Mouse (Mus musculus) right cerebral cortex, postnatal 10 days (tissue): ENCODE results near the gene Cdk15.
A peak's percentile ranks its signal among the peaks of the same experiment; 100 is the strongest.

Source experiments
- DNase-seq, 2 experiments: peaks; one replicate each; pipeline ENCODE4 v3.0.0; 2021; ENCODE audit warnings: low spot score in 2 of 2

The Cdk15 gene

DNA sequence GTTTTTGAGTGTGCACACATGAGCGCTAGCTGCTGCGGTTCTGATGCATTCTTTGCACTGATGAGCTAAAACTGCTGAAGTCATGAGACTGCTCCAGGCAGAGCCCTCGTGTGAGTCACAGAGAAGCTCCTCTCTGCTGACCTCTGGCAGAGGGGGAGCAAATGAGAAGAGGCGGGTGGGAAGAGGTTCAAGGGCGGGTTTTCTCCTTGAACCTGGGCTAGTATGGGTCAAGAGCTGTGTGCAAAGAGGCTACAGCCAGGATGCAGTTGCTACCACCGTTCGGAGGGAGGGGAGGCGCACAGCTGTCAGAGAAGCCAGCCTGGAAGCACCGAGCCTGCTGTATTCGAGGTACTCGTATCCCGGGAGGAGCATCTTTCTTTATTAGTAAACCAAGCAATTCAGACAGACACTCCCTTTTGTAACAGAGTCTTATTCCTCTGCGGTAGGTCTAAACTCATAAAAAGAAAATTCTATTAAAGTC is at the start of gene Cdk15:
Gene Cdk15 (plus strand): TSS at position 156 of the 481 bp plus-strand sequence.
- no peak for DNase-seq

DNA sequence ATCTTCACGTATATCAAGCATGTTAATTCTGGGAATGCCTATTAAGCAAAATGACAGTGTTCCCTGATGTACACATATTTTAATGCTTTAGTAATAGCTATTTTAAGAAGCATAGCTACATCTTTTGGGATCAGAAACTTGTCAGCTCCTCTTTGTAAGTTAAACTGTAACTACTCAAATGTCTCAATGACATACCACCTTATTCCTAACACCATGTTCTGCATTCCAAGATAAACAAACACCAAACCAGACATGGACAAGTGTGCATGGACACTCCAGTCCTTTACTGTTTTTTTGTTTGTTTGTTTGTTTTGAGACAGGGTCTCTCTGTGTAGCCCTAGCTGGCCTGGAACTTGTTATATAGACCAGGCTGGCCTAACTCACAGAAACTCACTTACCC is 48.4 kb upstream of the Cdk15 start:
- DNase-seq, result no peak

DNA sequence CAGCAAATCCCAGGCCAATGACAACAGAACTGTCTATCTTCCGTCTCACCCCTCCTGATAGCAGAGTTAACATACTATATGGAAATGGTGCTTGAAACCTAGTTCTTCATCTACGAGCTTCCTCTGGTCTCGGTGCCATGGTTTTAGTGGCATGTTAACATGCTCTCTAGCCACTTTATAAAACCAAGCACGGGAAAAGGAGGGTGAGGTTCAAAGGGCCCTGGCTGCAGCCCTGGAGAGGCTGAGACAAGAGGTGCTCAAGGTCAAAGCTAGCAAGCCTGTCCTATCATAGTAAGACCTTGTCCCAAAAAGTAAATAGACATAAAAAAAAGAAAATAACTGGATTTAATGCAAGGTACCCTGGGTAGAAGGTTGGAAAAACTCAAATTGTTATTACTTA is 45.1 kb upstream of the Cdk15 start:
- no peak for DNase-seq

DNA sequence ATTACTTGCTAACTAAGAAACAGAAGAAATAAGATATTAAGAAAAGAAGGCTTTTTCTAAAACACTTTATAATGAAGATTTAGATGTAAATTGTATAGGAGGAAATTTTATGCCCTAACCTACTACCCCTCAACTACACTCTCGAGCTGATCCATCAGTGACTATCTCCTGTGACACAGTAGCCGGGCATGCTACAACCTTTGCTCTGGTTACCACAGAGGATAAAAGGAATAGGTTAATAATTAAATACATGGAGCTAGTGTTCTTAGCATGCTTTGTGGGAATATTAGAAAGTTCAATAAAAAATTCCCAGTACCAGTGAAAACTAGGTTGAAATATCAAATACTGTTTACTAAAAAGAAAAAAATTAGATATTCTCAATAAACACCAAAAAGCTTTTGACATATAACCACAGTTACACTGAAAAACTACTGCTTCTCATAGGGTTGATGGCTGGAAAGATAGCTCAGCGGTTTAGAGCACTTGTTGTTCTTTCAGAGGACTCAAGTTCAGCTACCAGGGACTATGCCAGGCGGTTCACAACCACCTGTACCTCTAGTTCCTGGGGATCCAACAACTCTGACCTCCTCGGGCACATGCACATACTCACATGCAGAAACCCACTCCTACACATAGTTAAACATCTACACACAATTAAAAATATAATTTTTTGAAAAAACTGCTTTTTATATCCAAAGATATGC is 44.5 kb upstream of the Cdk15 start:
- DNase-seq, result no peak

DNA sequence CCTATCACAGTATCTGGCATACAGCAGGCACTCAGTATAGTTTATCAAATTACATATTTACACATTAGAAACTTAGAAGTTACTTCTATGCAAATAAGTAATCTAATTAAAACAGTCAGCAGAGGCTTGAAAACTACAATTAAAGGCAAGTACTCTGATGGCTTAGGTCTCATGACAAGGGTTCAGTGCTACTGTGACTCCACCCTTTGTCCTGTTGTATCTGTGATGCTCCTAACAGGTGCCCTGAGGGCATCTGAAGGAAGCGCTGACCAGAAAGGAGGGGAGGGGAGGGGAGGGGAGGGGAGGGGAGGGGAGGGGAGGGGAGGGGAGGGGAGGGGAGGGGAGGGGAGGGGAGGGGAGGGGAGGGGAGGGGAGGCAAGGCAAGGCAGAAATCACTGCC is 43.8 kb upstream of the Cdk15 start:
- DNase-seq, result no peak

DNA sequence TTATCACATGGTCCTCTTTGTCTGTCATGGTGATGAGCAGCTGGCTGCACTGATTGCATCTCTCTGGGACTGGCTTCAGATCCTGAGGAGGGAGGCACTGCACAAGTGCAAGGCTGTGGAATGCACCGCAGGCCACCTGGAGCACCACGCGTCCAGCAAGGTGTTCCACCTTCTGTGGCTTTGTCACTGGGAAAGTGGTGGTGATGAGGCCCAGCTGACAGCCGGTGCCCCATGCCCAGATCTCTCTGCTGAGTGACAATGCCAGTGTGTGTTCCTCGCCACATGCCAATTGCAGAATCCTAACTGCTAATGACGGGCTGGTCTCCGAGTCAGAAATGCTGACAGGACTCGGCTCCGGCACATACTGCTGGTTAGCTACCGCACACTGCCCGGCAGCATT is 41.3 kb upstream of the Cdk15 start:
- DNase-seq, result no peak

DNA sequence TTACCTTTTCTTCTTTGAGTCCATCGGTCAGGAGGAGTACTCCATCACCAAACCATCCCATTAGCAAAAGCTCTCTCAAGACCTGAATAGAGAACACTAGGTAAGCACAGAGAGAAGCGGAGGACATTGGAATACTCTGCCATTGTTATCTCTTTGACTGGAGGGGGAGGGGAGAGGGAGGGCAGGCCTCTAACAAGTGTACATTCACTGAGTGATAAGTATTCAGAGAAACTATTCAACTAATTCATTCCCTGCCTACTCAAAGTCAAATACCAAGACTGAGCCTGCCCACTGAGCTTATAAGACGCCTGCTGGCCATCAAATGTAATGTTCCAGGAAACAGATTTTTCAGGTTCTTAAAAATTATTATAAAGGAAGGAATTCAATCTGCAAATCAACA is 36.3 kb upstream of the Cdk15 start:
- DNase-seq, result no peak

DNA sequence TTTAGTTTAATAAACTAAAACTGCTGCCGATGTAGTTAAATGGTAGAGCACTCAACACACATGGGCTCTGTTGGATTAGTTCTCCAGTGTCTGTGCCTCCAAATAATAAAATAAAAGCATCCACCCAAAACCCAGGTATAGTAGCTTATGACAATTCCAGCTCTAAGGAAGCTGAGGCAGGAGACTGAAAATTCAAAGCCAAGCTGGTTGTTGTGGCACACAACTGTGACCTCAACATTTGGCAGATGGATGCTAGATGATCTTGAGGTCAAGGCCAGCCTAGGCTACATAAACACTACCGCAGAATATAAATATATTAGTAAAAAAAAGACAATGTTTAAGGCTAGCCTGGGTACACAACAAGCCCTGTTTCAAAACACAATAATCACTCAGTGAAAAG is 35.1 kb upstream of the Cdk15 start:
- no peak for DNase-seq

DNA sequence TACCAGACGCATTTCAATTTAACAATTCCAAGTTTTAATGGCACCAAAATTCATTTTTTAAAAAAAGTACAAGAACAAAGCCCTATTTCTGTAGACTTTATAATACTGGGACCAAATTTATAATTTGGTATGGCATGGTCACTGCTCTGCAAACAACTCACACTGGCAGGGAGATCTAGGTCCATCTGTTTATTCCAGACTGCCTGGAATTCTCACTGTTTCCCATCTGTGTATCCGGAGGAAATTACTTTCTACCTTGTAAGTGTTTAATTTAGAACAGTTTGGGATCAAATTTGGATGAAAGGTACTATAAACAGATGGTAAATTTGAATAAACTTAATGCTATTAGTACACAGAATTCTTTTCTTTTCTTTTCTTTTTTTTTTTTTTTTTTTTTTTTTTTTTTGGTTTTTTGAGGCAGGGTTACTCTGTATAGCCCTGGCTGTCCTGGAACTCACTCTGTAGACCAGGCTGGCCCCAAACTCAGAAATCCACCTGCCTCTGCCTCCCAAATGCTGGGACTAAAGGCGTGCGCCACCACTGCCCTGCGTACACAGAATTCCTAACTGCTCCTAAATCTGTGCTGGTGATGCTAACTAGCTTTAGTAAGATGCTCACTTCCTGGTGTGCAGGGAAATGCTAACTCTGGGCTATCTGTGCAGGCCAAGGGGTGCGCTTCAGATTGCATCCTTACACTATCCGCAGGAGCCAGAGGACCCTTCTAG is 34.4 kb upstream of the Cdk15 start:
- no peak for DNase-seq

DNA sequence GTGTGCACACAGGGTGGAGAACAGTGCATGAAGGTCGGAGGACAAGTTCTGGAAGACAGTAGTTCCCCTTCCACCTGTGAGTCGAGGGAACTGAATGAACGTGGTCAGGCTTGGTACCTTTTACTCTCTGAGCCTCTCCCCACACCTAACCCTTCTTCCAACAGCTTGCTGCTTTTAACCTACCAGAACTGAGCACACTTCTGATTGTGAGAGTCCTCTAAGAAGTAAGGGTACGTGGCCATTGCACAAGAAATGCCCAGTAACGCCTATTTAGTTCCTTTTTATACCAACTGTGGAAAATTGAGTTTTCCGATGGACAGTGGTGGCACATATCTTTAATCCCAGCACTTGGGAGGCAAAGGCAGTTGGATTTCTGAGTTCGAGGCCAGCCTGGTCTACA is 28.2 kb upstream of the Cdk15 start:
- DNase-seq, result no peak

DNA sequence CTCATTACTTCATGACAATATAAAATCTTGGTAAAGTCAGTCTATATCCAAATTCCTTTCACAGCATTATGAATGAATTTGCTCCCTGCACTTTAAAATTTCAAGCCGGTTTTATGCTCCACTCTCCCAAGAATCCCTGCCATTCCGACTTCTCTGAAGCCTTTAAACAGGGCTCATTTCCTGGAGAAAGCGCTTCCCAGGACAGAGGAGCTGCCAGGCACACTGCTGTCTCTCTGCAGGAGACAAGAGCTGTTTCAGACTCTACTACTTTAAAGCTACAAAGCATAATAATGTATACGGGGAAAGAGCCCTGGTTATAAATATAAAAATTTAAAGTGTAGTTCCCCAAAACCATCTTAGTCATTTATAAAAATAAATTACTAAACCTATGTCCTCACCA is 27.5 kb upstream of the Cdk15 start:
- DNase-seq, result no peak

DNA sequence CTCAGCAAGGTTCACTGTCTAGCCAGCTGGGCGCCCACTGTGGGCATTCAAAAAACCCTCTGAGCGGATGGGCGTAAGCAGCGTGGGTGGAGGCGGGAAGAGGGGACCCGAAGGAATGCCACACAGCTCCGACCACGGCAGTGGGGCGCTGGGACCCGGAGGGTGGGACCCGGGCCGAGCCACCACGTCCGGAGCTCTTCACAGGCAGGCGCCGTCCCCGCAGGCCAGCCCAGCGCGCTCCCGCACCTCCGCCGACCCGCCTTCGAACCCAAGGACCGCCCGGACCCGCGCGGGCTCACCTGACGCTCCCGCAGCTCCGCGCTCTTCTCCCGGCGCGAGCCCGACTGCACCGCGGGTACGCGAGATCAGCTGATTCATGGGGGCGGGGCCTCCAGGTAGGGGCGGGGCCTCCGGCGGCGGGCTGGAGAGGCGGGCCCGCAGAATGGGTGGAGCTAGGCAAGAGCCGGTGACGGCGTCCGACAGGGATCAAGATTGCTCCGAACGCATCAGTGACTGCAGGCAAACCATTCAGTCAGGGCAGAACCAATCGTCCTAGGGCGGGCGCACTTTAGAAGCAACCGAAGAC is 19.8 kb upstream of the Cdk15 start, which contains the start of gene Als2:
Gene Als2 (minus strand): TSS at position 376 of the 586 bp plus-strand sequence.
- peak; percentile 99 to 100 for DNase-seq

DNA sequence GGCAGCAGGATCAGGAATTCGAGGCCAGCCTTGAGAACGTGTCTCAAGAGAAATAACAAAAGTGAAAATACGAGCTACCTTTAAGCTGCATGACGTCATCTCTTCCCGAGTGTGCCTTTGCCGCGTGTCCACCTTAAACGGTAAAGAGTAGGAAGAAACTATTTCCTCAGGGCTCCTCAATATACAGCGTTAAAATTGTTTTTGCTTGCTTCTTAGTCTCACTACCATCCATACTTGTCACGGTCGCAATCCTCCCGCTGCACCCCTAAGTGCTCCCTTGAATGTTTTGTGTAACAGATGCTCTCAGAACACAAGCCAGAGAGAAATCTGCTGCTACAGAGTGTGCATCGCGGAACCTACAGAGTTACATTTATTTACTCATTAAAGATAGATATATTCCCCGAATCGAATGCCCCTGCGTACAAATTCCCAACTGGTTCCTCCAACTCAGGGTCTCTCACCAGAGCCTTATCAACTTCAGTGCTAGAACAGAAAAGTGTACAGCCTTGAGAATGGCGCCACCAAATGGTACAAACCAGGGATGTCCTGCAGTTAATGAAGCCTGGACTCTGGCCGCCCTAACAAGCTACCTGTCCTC is 19.0 kb upstream of the Cdk15 start:
- DNase-seq, result peak; percentile 64 to 67

DNA sequence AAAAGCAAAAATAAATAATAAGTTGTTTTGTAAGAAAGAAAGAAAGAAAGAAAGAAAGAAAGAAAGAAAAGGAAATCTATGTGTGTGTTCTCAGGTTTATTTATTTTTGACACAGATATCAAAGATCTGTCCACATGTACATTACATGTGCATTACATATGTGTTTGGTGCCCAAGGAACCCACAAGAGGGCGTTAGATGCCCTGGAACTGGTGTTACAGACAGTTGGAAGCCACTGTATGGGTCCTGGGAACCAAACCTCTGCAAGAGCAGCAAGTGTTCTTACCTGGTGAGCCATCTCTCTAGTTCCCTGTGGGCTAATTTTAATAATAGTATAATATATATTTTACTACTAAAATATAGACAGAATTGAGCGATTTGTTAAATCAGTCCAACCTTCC is 12.9 kb upstream of the Cdk15 start:
- DNase-seq, result no peak

DNA sequence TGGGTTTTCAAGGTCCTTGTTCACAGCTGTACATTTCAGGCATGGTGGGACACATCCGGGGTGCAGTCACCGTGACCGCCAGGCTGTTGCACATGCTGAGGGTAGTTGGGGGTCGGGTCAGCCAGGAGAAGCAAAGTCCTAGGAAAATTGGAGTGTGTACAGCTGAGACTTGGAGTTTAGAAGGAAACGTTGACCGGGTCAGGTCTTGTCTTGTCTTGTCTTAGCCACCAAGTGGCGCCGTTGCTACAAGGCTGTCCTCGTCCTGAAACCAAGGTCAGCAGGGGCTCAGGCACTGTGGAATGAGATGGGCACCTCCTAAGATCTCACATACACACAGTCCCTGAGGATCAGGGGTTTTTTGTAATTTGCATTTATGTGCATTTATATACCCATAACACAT is 9.1 kb upstream of the Cdk15 start:
- peak; percentile 33 to 60 for DNase-seq

DNA sequence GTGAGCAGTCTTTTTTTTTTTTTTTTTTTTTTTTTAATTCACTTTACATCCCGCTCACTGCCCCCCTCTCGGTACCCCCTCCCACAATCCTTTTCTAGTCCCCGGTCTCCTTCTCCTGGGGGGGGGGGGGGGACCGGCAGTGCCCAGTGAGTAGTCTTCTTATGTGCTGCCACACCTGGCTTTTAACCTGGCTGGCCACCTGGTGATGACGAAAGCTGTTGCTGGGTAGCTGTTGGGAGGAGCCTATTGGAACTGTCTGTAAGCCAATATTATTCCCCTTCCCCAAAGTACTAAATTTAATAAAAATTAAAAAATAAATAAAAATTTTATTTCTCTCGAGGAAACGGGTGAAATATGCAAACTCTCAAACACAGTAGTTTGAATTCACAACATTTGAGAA is 3.9 kb upstream of the Cdk15 start:
- DNase-seq, result peak in 1 of 2 experiments; percentile 17

DNA sequence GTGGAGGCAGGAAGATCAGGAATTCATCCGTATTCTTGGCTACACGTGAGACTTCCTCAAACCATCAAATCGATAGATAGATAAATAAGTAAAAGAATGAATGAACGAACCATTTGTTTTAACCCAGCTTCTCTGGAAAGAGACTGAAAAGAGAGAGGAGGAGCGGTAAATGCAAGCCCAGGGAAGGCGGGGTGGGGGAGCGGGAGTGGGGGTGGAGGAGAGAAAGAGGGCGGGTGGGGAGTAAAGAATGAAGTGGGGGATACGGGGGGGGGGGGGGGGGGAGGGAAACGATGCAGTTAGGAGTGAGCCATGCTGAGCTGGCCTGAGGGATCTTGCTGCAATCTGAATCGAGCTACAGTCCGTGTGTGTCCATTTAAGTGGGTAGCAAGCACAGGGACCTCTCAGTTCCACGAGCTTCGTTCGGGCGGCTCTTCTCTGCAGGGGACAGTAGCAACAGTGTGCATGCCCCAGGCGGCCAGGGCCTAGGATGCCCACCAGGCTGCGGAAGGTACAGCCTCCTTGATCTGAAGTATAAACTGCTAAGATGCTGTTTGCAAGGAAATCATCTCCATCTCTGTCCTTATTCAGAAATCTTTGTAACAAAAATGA is 3.3 kb upstream of the Cdk15 start:
- peak; percentile 31 to 33 for DNase-seq

DNA sequence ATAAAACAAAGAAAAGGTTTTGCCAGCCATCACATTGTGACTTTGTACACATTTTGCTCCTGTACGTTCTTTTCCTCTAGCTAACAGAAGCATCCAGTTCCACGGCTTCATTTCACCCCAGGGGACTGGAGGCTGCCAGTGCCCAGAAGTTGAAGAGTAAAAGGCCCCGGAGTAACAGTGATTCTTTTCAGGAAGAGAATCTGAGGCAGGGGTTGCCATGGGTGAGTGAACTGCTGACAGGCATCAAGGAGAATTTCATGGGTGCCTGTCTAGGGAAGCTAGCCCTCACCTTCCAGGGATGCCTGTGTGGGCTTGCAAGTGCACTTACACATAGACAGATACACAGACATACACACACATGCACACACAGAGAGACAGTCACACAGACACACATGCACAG is 1.0 kb downstream of the Cdk15 start:
- no peak for DNase-seq

DNA sequence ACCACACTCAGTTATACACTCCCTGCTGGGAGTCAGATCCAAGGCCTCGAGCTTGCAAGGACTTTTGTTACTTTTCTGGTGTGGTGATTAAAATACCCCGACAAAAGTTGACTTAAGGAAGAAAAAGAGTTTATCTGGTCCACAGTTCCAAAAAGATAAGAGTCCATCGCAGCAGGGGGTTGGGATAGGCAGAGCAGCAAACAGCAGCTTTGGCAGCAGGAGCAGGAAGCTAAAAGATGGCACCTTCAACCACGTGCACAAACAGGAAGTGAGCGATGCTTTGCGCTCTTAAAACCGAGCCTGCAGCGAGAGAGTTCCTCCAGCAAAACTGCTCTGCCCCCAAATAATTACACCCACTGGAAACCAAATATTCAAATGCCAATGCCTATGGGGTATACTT is 12.2 kb downstream of the Cdk15 start:
- no peak for DNase-seq

DNA sequence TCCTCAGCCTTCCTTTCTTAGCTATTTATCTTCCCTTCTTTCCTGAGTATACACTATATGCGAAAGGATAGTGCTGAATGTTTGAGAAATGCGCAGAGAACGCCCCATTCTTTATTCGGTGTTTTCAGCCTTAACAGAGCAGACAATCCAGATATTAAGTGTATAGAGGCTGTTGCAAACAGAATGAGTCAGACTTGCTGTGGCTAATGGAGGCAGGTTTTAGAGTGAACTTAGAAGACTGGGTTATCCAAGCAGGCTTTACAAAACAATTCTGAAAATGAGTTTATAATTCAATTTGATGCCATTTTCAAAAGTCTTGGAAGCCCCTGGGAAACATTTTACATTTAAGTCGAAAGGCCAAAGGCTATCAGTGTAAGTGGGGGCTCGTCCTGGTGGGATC is 12.8 kb downstream of the Cdk15 start:
- no peak for DNase-seq

DNA sequence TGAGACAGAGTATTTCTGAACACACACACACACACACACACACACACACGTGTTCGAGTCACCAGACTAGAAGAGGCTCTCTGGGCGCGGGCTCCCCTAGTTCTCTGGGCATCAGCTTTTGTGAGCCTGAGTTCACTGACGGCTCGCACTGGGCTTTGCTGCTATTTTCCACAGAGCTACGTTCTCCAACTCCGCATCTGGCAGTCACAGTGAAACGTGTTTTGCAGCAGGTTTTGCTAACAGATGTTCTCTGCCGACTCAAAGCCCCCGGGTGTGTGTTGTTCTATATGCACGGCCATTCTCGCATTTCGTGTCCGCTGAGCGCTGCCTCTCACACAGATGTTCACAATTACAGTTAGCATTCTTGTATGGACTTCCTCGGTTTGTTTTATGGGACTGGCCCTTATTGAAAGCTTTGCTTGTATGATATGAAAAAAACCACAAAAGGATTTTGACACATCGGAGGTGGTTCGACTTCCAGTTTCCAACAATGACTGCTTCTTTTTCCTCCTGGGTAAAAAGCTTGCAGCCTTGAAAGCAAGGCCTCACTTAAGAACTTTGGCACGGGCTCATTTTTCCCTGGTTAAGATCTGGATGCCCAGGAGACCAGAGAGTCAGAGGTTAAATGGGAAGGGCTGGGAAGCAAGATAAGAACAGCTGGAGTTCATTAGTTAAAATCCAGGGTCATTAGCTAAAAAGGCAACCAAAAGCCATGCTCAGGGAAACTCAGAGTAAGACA is 13.4 kb downstream of the Cdk15 start:
- DNase-seq, result peak; percentile 31 to 32
